Mouse (Mus musculus) thymus, postnatal 10 days (tissue): ENCODE data around the gene Zyx.

Source experiments
- DNase-seq, 2 experiments: peaks; one replicate each; pipeline ENCODE4 v3.0.0; 2021; ENCODE audit warnings: low spot score in 2 of 2

The Zyx gene

GRCm38 (mm10) chr6:42395960-42396809 is 46.8 kb downstream of the Zyx start:
- no peak for DNase-seq

- DNase-seq: no peak
Observed at GRCm38 (mm10) chr6:42397041-42397657, 47.7 kb downstream of the Zyx start.

GRCm38 (mm10) chr6:42398285-42398684 is 48.9 kb downstream of the Zyx start:
- DNase-seq: no peak

- no peak for DNase-seq
Observed at GRCm38 (mm10) chr6:42398998-42399397, 49.6 kb downstream of the Zyx start.

- no peak for DNase-seq
Observed at GRCm38 (mm10) chr6:42399938-42400337, 50.5 kb downstream of the Zyx start, which contains the start of gene Tas2r143. Gene Tas2r143, plus strand, starts transcription at chr6:42400238.

GRCm38 (mm10) chr6:42405134-42405533 is 55.7 kb downstream of the Zyx start, which contains the start of gene Tas2r135:
Gene Tas2r135, plus strand, starts transcription at chr6:42405434.
- no peak for DNase-seq
